Mouse (Mus musculus) thymus, adult 18-20 months (tissue): Measurements from ENCODE around the gene Prss42.

Source experiments
- DNase-seq, 2 experiments: peaks; one replicate each; pipeline ENCODE4 v3.0.0; 2022; ENCODE audit warnings: mixed read lengths in 2 of 2

The Prss42 gene

DNA sequence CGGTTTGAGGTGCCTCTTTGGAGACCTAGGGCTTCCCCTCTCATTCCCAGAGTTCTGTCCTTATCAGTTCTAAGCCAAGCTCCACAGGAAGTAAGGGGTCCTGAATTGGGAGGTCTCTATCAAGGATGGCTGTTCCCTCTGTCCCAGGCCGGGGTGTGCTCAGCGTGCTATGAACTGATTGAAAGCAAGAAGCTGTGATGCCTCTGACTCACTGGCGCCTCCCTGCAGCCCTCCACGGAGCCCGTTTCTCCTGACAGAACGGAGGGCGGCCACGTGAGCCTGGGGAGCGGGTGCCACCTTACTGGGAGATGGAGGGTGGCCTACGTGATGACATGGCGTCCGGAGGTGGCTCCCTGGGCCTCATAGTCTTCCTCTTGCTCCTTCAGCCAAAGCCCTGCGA, at the start of gene Prss42:
TSS of gene Prss42 (plus strand) at position 301 of the 400 bp plus-strand sequence.
- DNase-seq = no peak

DNA sequence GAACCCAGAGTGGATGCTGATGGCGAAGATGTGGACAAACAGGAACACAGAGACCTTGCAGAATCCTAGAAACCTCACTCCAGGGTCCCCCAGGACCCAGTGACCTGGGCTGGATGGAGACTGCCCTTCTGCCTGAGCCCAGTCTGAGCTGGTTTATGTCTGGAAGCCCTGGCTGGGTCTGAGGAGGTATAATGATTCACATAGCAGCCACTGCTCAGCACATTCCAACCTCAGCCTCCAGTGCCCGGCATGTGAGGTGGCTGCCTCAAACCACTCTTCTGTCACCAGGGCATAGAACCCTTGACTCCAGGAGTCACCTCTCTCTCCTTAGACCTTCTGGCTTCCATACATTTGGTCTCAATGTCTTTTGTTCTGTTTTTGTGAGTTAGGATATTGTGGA, 49.5 kb upstream of the Prss42 start:
- no peak for DNase-seq

- DNase-seq = no peak
Observed at GRCm38 (mm10) chr9:110750404-110751187, 47.4 kb upstream of the Prss42 start.

DNA sequence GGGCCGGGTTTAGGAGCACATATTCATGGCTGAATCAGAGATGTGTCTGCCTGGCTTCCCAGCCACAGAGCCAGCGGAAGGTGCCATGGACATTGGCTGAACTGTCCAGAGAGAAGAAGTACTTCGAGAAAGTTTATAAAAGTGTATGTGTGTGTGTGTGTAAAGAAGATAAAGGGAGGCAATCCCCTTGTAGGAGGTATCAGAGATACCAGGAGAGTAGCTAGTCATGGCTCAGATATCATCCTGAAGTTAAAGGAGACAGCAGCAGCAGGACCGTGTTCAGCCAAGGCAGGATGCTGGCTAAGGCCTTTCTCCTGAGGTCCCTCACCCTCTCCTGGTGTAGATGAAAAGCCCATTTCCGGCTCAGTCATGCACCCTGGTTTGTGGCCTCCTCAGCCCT, 46.6 kb upstream of the Prss42 start:
- no peak for DNase-seq

GRCm38 (mm10) chr9:110752917-110753435, 45.0 kb upstream of the Prss42 start:
- DNase-seq = no peak

DNA sequence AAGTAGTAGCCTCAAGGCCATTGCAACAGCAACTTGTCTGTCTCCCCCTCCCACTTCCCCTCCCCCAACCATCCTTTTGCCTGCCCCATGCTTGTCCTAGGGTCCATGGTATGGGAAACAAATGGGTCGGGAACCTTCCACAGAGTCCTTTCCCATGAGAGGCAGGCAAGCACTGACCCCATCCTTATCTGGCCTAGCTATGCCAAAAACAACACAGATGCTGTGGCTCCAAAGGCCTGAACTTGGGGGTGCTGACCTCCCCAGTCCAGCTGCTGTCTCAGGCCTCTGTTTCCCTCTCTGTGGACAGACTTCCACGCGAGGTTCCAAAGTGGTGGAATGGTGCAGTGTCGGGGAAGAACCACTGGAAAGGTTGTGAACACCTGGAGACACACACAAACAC, 44.2 kb upstream of the Prss42 start:
- DNase-seq = no peak

GRCm38 (mm10) chr9:110757816-110758215, 40.1 kb upstream of the Prss42 start:
- no peak for DNase-seq

DNA sequence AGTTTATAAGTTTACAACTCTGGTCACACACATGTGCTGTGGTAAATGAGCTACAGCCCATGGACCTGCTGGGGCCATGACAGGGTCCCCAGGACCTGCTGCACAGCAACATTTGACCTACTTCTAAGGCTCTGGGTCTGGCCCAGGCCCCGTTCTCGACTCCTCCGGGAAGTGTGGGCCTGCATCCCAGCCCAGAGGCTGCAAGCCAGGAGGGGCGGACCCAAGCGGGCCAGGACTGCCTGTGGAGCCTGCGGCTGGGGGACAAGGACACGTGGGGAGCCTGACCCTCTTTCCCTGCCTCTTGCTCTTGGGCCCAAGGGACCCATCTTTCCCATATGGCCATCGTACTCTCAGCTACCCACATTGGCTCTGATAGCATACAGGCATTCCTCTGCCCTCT, 39.4 kb upstream of the Prss42 start:
- no peak for DNase-seq

- no peak for DNase-seq
Observed at GRCm38 (mm10) chr9:110759265-110759664, 38.7 kb upstream of the Prss42 start.

DNA sequence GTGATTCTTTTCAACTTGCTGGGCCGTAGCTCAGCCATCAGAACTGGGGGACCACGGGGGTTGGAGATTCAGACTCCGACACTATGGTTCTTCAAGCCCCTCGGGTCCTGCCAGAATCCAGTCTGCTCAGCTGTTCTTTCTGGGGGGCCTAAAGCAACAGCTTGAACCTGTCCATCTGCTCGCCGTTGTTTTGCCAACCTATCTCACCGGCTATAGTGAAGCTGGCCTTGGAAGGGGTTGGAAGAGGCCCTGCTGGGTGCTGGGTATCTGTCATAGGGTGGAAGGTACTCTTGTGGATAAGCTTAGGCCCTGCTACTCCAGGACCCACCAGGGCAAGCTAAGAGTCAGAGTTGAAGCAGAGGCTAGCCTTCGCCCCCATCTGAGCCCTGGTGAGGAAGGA, 37.1 kb upstream of the Prss42 start:
- no peak for DNase-seq

- DNase-seq = no peak
Observed at GRCm38 (mm10) chr9:110762763-110763162, 35.2 kb upstream of the Prss42 start.

GRCm38 (mm10) chr9:110763405-110763804, 34.6 kb upstream of the Prss42 start:
- DNase-seq = no peak

DNA sequence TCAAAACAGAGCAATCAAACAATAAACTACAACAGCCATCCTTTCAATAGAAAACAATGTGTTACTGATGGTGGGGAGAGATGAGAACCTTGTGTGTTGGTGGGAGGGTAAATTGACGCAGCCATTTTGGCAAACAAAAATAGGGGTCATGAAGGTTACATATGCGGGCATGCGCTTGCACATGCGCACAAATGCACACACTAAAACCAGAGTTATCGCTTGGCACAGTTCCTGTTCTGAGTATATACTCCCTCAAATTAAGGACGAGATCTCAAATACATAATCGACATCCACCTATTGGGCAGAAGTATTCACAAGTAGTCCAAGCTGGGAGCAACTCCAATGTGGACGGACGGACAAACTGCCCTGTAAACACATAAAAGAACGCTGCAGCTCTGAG, 25.6 kb upstream of the Prss42 start:
- no peak for DNase-seq

DNA sequence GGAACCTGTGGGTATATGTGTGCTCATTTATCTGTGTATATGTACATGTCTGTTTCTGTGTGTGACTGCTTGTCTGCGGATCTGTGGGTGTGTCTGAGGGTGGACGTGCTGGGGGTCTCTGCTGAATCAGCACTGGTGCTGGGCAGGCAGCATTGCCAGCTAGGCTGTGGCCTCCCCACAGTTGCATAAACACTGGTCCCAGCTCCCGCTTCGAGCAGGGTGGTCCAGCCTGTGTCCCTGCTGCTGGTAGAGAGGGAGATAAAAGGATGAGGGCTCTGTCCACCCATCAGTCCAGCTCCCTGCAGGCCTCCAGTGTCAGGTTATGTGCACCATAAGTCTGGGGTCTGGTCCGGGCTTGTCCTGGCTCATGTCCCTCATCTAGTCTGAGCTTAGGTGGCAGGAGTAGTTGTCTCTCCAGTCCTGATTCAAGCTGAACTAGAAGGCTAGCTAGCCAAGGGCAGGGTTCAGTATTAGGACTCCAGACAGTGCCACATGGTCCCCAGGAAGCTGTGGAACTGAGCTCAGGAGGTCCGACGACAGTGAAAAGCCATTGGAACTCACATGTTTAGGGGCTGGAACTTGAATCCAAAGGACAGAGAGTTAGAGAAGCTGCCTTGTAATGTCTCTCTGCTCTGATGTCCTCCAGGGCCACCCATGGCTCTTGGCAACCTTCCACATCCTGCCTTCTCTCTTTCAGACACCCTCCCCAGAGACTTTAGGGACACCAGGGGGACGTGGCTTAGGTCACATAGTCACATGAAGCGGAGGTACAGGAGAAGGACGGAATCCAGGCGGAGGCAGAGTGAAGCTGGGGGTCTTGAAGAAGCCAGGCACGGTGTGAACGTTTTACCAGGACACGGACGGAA, 23.3 kb upstream of the Prss42 start:
- DNase-seq = no peak

- DNase-seq = no peak
Observed at GRCm38 (mm10) chr9:110775269-110776022, 22.5 kb upstream of the Prss42 start.

GRCm38 (mm10) chr9:110778100-110778499, 19.9 kb upstream of the Prss42 start:
- no peak for DNase-seq

GRCm38 (mm10) chr9:110778559-110778958, 19.4 kb upstream of the Prss42 start:
- DNase-seq = no peak

- DNase-seq = no peak
Observed at GRCm38 (mm10) chr9:110779242-110779913, 18.6 kb upstream of the Prss42 start.

DNA sequence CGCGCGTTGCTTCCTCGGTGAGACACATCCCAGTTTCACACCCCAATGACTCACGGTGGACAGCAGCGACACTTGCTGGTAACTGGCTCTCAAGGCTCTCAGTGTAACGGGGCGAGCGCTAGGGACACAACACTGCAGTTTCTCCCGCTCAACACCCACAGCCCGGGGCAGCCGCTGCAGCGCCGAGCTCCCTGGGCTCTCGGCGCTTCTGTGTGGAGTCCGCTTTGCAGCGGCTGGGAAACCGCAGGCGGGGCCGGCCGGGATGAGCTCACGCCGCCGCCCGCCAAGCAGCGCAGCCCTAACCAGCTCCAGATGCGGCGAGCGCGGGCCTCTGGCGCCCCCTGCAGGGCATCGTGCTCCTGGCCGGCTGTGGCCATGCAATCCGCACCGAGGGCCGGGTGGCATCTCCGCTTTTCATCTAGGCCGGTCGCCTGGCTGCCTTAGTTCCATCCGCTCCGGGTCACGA, 16.7 kb upstream of the Prss42 start:
- DNase-seq = peak; percentile 69 to 73

- DNase-seq = peak; percentile 24 to 46
Observed at GRCm38 (mm10) chr9:110781731-110782130, 16.2 kb upstream of the Prss42 start.

DNA sequence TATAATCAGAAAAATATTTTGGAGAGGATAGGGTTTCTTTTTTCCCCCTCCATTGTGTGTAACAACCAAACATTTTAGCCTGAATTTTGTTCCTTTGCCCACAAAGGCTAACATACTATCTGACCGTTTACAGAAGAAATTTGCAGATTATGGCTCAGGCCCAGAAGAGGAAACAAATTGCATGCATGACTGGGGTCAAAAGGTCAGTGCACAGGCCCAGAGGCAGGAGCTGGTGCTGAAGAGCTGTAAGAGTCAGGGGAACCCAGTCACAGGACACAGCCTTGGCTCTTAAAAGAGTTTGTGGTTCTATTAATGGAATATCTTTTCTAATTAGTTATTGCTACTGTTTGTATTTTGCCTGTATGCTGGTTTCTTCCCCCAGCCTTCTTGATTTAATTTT, 14.4 kb upstream of the Prss42 start:
- DNase-seq = no peak

- no peak for DNase-seq
Observed at GRCm38 (mm10) chr9:110788169-110788568, 9.8 kb upstream of the Prss42 start.
